Mouse (Mus musculus) C2C12 (cell line): ENCODE measurements around the gene Ubald2. TPM values are rescaled to one million over a fixed set of nuclear protein-coding genes. Genes with fewer than 3 reads are reported as not detected.
A peak's percentile ranks its signal among the peaks of the same experiment; 100 is the strongest.

ENCODE experiments used
- H3K27me3 ChIP-seq: one replicate; pipeline ENCODE4 v1.6.1; 2011; ENCODE audit not compliant: control insufficient read depth, insufficient read depth, insufficient read length
- H3K36me3 ChIP-seq: one replicate; pipeline ENCODE4 v1.6.1; 2011; ENCODE audit not compliant: control insufficient read depth, insufficient read depth
- H3K4me3 ChIP-seq: one replicate; pipeline ENCODE4 v1.5.1; 2011; ENCODE audit warnings: mild to moderate bottlenecking, control low read depth; ENCODE audit not compliant: poor library complexity, insufficient read depth, severe bottlenecking
- H3K79me2 ChIP-seq: one replicate; pipeline ENCODE4 v1.6.1; 2011; ENCODE audit not compliant: control insufficient read depth, insufficient read depth
- H3K79me3 ChIP-seq: one replicate; pipeline ENCODE4 v1.6.1; 2011; ENCODE audit warnings: low read depth, control low read depth
- H3ac ChIP-seq: one replicate; pipeline ENCODE3; 2011; ENCODE audit warnings: low read depth; ENCODE audit not compliant: control insufficient read depth, insufficient read length
- CEBPB ChIP-seq: IDR thresholded peaks from one replicate; pipeline ENCODE4 v1.6.1; 2011; ENCODE audit warnings: low read depth, mild to moderate bottlenecking, control low read depth, moderate library complexity
- CTCF ChIP-seq: IDR thresholded peaks from one replicate; pipeline ENCODE4 v1.5.1; 2011; ENCODE audit not compliant: control insufficient read depth, insufficient read depth, insufficient read length
- FOSL1 ChIP-seq: IDR thresholded peaks from one replicate; pipeline ENCODE4 v1.8.0; 2011; ENCODE audit warnings: mild to moderate bottlenecking, low read length; ENCODE audit not compliant: poor library complexity, insufficient read depth, severe bottlenecking
- MAX ChIP-seq: IDR thresholded peaks from one replicate; pipeline ENCODE4 v1.6.1; 2011; ENCODE audit warnings: mild to moderate bottlenecking, control low read depth
- MYOD1 ChIP-seq: IDR thresholded peaks from one replicate; pipeline ENCODE4 v1.6.1; 2011; ENCODE audit warnings: low read depth; ENCODE audit not compliant: control insufficient read depth, insufficient read length
- MYOG ChIP-seq: IDR thresholded peaks from one replicate; pipeline ENCODE4 v1.6.1; 2011; ENCODE audit not compliant: control insufficient read depth, insufficient read length; ENCODE audit errors: extremely low read depth
- USF1 ChIP-seq: IDR thresholded peaks from one replicate; pipeline ENCODE4 v1.6.1; 2011; ENCODE audit warnings: low read depth, mild to moderate bottlenecking, control low read depth, moderate library complexity
- polyA plus RNA-seq: library from polyadenylated mRNA; unstranded; fragments of >200 nt; fragmentation: generic; extraction: Trizol; gene quantifications from one replicate; pipeline ENCODE4 v1.2.1, GENCODE M21; 2012; ENCODE audit warnings: missing spikeins

Ubald2 gene
- polyA plus RNA-seq, 1 experiment = 126 TPM

DNA sequence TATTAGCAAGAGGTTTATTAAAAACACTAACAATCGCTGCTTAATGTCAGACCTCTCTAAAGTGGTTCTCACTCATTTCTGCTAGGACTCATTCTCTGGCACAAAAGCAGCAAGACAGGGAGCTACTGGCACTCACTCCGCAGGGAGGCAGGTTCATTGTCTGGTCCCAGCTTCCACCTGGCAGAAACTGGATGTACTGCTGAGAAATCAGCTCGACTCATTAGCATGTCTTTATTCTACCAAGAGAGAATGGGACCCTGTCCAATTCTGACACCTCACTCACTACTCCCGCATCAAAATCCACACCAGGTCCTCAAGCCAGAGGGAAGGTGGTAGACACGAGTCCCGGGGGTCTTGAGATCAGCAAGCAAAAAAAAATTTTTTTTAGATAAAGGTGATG is 22.3 kb upstream of the Ubald2 start:
- H3K27me3 ChIP-seq = no peaks in the 10 kb centered on the region
- no peak for TF ChIP-seq FOSL1
- H3K79me2 ChIP-seq = no peaks in the 10 kb centered on the region

DNA sequence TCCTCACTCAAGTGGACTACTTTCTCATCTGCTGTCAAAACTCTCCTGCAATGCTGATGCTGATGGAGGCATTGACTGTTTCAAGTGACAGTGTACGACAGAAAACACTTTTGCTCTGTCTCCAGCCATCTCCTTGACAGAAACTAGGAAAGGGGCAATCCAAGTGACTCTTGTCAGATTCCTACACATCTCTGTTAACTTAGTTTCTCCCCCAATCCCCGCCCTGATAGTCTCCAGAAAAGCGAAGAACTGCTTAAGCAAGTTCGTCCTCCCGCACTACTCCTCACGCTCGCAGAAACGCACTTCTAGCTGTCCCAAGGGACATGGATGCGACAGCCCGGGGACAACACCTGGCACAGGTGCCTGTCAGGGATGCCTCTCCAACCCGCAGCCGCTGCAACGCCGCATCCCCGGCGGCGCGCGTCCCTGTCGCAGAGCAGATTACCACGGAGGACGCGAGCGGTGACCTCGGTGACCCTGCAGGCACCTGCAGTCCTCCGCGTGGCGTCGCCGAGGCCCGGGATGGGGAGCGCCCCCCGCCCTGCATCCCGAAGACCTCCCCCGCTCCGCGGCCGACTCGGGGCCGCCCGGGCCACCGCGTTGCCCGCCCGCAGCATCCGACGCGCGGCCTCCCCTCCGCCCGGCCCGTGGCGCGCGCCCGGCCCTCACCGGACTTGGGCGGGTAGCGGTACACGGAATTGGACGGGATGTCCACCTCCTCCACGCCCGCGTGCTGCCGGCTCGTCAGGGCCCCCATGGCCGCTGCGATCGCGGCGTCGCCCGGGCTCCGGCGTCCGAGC is 21.7 kb upstream of the Ubald2 start:
- Histone ChIP-seq H3K27me3 (no peaks in the 10 kb centered on the region), H3K4me3 (peak overlapping the region; percentile 47), H3K36me3 (no peaks in the 10 kb centered on the region), H3ac (peak overlapping the region; percentile 74), H3K79me2 (no peaks in the 10 kb centered on the region), H3K79me3 (peaks cover 1% of the 10 kb centered on the region)
- no peak for TF ChIP-seq MYOG
- TF ChIP-seq MYOD1 = no peak
- TF ChIP-seq FOSL1 = no peak
- TF ChIP-seq CTCF = no peak
- TF ChIP-seq USF1 = no peak
- TF ChIP-seq CEBPB = no peak
- TF ChIP-seq MAX = no peak

More for the DNA sequence above, 22.3 kb upstream of the Ubald2 start:
- no peak overlapping the region for H3K4me3 ChIP-seq
- peaks cover 1% of the 10 kb centered on the region for H3K79me3 ChIP-seq
- no peak overlapping the region for H3ac ChIP-seq
- no peaks in the 10 kb centered on the region for H3K36me3 ChIP-seq

DNA sequence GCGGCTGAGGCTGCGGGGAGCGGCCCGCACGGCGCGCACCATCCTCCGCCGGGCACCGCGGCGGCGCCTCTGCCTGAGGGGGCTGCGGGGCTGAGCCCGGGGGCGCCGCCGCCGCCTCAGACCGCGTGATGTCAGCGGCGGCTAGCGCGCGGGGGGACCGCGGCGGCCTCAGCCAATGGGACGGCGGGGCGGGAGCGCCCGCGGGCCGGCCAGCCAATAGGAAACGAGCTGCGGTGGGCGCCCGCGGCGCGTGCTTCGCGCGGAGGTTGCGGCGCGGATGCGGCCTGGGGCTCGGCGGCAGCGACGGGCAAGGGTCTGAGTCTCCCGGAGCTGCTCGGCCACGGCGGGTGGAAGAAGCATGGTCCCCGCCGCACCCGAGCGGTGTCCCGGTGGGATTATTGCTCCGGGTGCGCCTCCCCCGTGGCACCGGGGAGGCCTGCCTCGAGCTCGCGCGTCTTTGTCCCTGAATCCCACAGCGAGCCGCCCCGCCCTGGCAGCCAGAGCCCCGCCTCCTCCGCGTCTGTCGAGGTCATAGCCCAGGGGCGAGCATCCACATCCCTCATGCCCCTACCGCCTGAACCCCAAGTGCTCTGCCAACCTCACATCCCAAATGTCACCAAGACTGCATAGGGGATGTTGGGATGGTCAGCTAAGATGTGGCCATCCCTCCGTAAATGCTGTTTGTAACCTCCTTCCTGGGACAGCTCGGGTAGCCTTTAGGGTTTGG is 20.8 kb upstream of the Ubald2 start, which contains the start of gene Rnf157:
Rnf157 (minus strand) TSS at position 129 of the 727 bp plus-strand sequence.
- peak within 1 kb of the TSS; percentile 47 for H3K4me3 ChIP-seq
- H3K27me3 ChIP-seq = no peaks in the 10 kb centered on the region
- H3K36me3 ChIP-seq = no peaks in the 10 kb centered on the region
- no peaks in the 10 kb centered on the region for H3K79me2 ChIP-seq
- no peak for TF ChIP-seq MYOG
- no peak for TF ChIP-seq CEBPB
- no peak for TF ChIP-seq USF1
- peak; percentile 92 for TF ChIP-seq MAX
- TF ChIP-seq MYOD1 = no peak
- H3K79me3 ChIP-seq = peaks cover 1% of the 10 kb centered on the region
- peak within 1 kb of the TSS; percentile 74 for H3ac ChIP-seq

- no peak overlapping the region for H3K4me3 ChIP-seq
- no peak for TF ChIP-seq MYOD1
- no peak for TF ChIP-seq MAX
- TF ChIP-seq CEBPB = no peak
- no peak for TF ChIP-seq MYOG
- no peak for TF ChIP-seq FOSL1
- TF ChIP-seq CTCF = no peak
- TF ChIP-seq USF1 = no peak
These were observed 20.3 kb upstream of the Ubald2 start for GRCm38 (mm10) chr11:116413631-116414022.

GRCm38 (mm10) chr11:116416196-116416943 is 17.5 kb upstream of the Ubald2 start:
- Histone ChIP-seq H3ac (no peak overlapping the region), H3K4me3 (no peak overlapping the region), H3K36me3 (no peaks in the 10 kb centered on the region), H3K79me3 (no peaks in the 10 kb centered on the region), H3K27me3 (no peaks in the 10 kb centered on the region), H3K79me2 (no peaks in the 10 kb centered on the region)
- TF ChIP-seq MYOD1 (no peak), CEBPB (no peak), MAX (no peak), CTCF (no peak), MYOG (no peak), FOSL1 (no peak), USF1 (no peak)

More at GRCm38 (mm10) chr11:116413631-116414022, 20.3 kb upstream of the Ubald2 start:
- no peaks in the 10 kb centered on the region for H3K36me3 ChIP-seq
- H3K79me3 ChIP-seq = peaks cover 1% of the 10 kb centered on the region
- no peak overlapping the region for H3ac ChIP-seq
- H3K79me2 ChIP-seq = no peaks in the 10 kb centered on the region
- no peaks in the 10 kb centered on the region for H3K27me3 ChIP-seq
